Comparison of ENCODE assay signal across 8 mouse cellular contexts in the genomic region with DNA sequence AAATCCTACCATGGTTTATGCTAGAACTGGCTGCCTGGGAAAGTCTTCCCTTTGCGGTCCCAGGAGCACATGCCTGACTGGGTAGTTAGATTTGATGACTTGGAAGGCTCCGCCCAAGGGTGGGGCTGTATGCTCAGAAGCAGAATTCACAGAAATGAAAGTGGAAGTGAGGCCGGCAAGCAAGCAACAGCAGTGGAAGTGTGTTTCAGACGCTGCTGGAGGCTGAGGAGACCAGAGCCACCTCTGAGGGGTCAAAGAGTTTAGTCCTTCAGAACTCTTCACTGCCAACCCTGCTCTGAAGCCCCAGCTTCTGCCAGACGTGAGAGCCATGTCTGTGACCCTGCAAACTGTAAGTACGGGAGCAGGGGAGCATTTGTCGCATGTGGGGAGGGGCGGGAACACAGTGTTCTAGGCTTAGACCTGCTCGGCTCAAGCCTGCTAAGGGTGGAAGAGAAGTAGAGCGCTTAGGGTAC. TPM values are rescaled to one million over a fixed set of nuclear protein-coding genes. Genes with fewer than 3 reads are reported as not detected.
DNase-seq lines count a peak whose midpoint lies in the region; TF ChIP-seq lines count a peak whose summit lies in the region.

Gene Ifi35, plus strand, starts transcription at position 134 of the 473 bp plus-strand sequence.

- H3K4me1 ChIP-seq in heart, adult 2 months (ENCODE audit: control insufficient read depth, insufficient read depth, low read length), result peaks cover 8% of the 10 kb centered on the region

- TF ChIP-seq EP300 in heart, adult 2 months (IDR thresholded peaks at IDR 0.05; ENCODE audit: insufficient read depth, low read depth, low read length), result peak; percentile 79

- DNase-seq in layer of hippocampus, adult 11-12 months (ENCODE audit: low spot score), result peak; percentile 44
- no peak for DNase-seq in layer of hippocampus, adult 8-10 months (ENCODE audit: low spot score in 2 of 2)
- peak; percentile 83 for DNase-seq in c-Kit-positive CD71-negative TER-119-negative erythroid progenitor cells, embryonic 14.5 days (ENCODE audit: low read depth)
- peak; percentile 83 to 89 for DNase-seq in heart, adult 2 months
- peak; percentile 86 for DNase-seq in kidney, adult 9 months
- DNase-seq in lung, postnatal 14 days, result peak; percentile 84
- peak; percentile 78 to 85 for DNase-seq in spleen, postnatal 4 days (ENCODE audit: low spot score in 2 of 2)
- DNase-seq in right cerebral cortex, adult 18-20 months, result no peak

- 0 out of 2 replicates have a peak, but pooled peaks cover 1% of the 10 kb centered on the region for H3K79me2 ChIP-seq in heart, adult 2 months (replicated peaks; ENCODE audit: control insufficient read depth, insufficient read depth, low read length)

- peak within 1 kb of the TSS; percentile 90 for H3K27ac ChIP-seq in heart, adult 2 months

- peak within 1 kb of the TSS; percentile 69 for H3K9ac ChIP-seq in heart, adult 2 months (ENCODE audit: low read depth, low read length)

- peak within 1 kb of the TSS; percentile 68 for H3K4me3 ChIP-seq in heart, adult 2 months

- peak; percentile 99 for TF ChIP-seq POLR2A in heart, adult 2 months (IDR thresholded peaks at IDR 0.05; ENCODE audit: insufficient read depth, low read depth, low read length)

- no peak for TF ChIP-seq CTCF in heart, adult 2 months (IDR thresholded peaks at IDR 0.05)

- no peaks in the 10 kb centered on the region for H3K27me3 ChIP-seq in heart, adult 2 months (ENCODE audit: control insufficient read depth, insufficient read depth, low read length)

- intact Hi-C loops in heart, adult 2 months (cut with DNase I), result loop anchor here (2.0 kb wide), 1 partner anchor 16 kb away; the partner anchor contains the start of gene Rnd2

- 3% methylated on average over 10 of the region's 10 CpGs for WGBS in heart, adult 2 months

- H3K36me3 ChIP-seq in heart, adult 2 months (ENCODE audit: control insufficient read depth, insufficient read depth, low read length), result peaks cover 18% of the 10 kb centered on the region

RNA-seq across cellular contexts. Expression of gene Ifi35, which starts in this region (rescaled TPM):
- 1 to 10 TPM; 2.2 to 7.6 (median 3.5) TPM for total RNA-seq in layer of hippocampus, adult 8-10 months (2022)
- 10 to 100 TPM; 11.5 to 12.6 TPM for total RNA-seq in heart, adult 2 months (2021)
- polyA plus RNA-seq in heart, adult 2 months (2012; rRNA removed), result 25.5 and 29.4 TPM in 2 replicates

Comparison
In these comparisons a context has a peak if more than half of its experiments do, and no peak if none do; other contexts are left out.
1. DNase-seq: peak in layer of hippocampus, adult 11-12 months (single experiment), c-Kit-positive CD71-negative TER-119-negative erythroid progenitor cells, embryonic 14.5 days (single experiment), heart, adult 2 months (2 of 2), kidney, adult 9 months (single experiment), lung, postnatal 14 days (single experiment) and spleen, postnatal 4 days (2 of 2); none in layer of hippocampus, adult 8-10 months (0 of 2) and right cerebral cortex, adult 18-20 months (single experiment).